Mouse (Mus musculus) CH12.LX (cell line): ENCODE measurements around the gene Notch3. TPM values are rescaled to one million over a fixed set of nuclear protein-coding genes. Genes with fewer than 3 reads are reported as not detected.

Source experiments
- DNase-seq: peaks from one replicate; pipeline ENCODE4 v3.0.0-alpha.2; 2013; ENCODE audit errors: extremely low read depth
- H3K27ac ChIP-seq: 2 replicates; pipeline ENCODE4 v1.5.1; 2012; ENCODE audit warnings: low read depth, mild to moderate bottlenecking, control low read depth, moderate library complexity; ENCODE audit not compliant: insufficient read depth
- H3K27me3 ChIP-seq: replicated peaks from 2 replicates; pipeline ENCODE3; 2012; ENCODE audit warnings: inconsistent platforms
- H3K36me3 ChIP-seq, 2 experiments: replicated peaks in 1 of 2; 2 replicates each; pipeline versions ENCODE3 to v1.6.1; 2012; ENCODE audit warnings: inconsistent platforms in 1 of 2, low read length in 1 of 2, mild to moderate bottlenecking in 1 of 2, mixed read lengths in 1 of 2, moderate library complexity in 1 of 2; ENCODE audit not compliant: control insufficient read depth in 1 of 2, insufficient read depth in 1 of 2
- H3K4me1 ChIP-seq, 2 experiments: 2 replicates each; pipeline ENCODE4 v1.6.1; 2012; ENCODE audit warnings: inconsistent platforms in 1 of 2, moderate library complexity in 1 of 2; ENCODE audit not compliant: insufficient read depth in 2 of 2, control insufficient read depth in 1 of 2
- H3K4me2 ChIP-seq: 2 replicates; pipeline ENCODE4 v1.6.1; 2012; ENCODE audit warnings: low read depth, mild to moderate bottlenecking, control low read depth; ENCODE audit not compliant: poor library complexity, insufficient read depth, severe bottlenecking
- H3K4me3 ChIP-seq, 3 experiments: fragments of 150-350 bp in 1 of 3; sonication (generic) in 1 of 3; replicated peaks in 1 of 3; 2 replicates each; pipeline versions ENCODE3 to v1.5.1; 2011 to 2012; ENCODE audit warnings: low read depth in 2 of 3, low read length in 2 of 3, mild to moderate bottlenecking in 2 of 3, moderate library complexity in 2 of 3, control low read depth in 1 of 3, improper control_type of control experiment in 1 of 3, inconsistent platforms in 1 of 3, mixed read lengths in 1 of 3; ENCODE audit not compliant: poor library complexity in 1 of 3
- H3K79me2 ChIP-seq: replicated peaks from 2 replicates; pipeline ENCODE4 v1.6.1; 2012; ENCODE audit warnings: mild to moderate bottlenecking, moderate library complexity; ENCODE audit not compliant: control insufficient read depth, poor library complexity, insufficient read depth, severe bottlenecking; ENCODE audit errors: extremely low read depth
- H3K9ac ChIP-seq: 2 replicates; pipeline ENCODE4 v1.6.1; 2012; ENCODE audit warnings: low read depth, mild to moderate bottlenecking, control low read depth, moderate library complexity; ENCODE audit not compliant: insufficient read depth
- H3K9me3 ChIP-seq: replicated peaks from 2 replicates; pipeline ENCODE3; 2012; ENCODE audit warnings: low read length, inconsistent platforms, mixed read lengths
- CHD2 ChIP-seq: IDR thresholded peaks from 2 replicates; pipeline ENCODE4 v1.6.1; 2011; ENCODE audit warnings: low read length, improper control_type of control experiment
- E2F4 ChIP-seq: IDR thresholded peaks from 2 replicates; pipeline ENCODE4 v1.6.1; 2011; ENCODE audit warnings: low read depth, low read length, improper control_type of control experiment; ENCODE audit not compliant: insufficient replicate concordance
- ETS1 ChIP-seq: conservative IDR thresholded peaks from 2 replicates; pipeline ENCODE4 v1.6.1; 2012; ENCODE audit warnings: low read depth, mild to moderate bottlenecking, inconsistent platforms, low read length, improper control_type of control experiment, moderate library complexity
- GABPA ChIP-seq: IDR thresholded peaks from 2 replicates; pipeline ENCODE4 v1.6.1; 2012; ENCODE audit warnings: low read depth, low read length, improper control_type of control experiment, inconsistent platforms; ENCODE audit not compliant: insufficient replicate concordance
- JUN ChIP-seq: IDR thresholded peaks from 2 replicates; pipeline ENCODE4 v1.6.1; 2011; ENCODE audit warnings: low read depth, mild to moderate bottlenecking, low read length, improper control_type of control experiment, moderate library complexity; ENCODE audit not compliant: insufficient read depth
- MYC ChIP-seq: IDR thresholded peaks from 2 replicates; pipeline ENCODE4 v1.6.1; 2011; ENCODE audit warnings: low read depth, mild to moderate bottlenecking, improper control_type of control experiment, low read length
- POLR2AphosphoS2 ChIP-seq: IDR thresholded peaks from 2 replicates; pipeline ENCODE4 v1.6.1; 2011; ENCODE audit warnings: low read depth, low read length, improper control_type of control experiment
- SIN3A ChIP-seq: IDR thresholded peaks from 2 replicates; pipeline ENCODE4 v1.6.1; 2012; ENCODE audit warnings: low read length, improper control_type of control experiment, inconsistent platforms
- TBP ChIP-seq: conservative IDR thresholded peaks from 2 replicates; pipeline ENCODE4 v1.6.1; 2011; ENCODE audit warnings: low read depth, low read length, improper control_type of control experiment
- USF2 ChIP-seq: conservative IDR thresholded peaks from 2 replicates; pipeline ENCODE4 v1.6.1; 2011; ENCODE audit warnings: low read depth, low read length, improper control_type of control experiment
- ZMIZ1 ChIP-seq: IDR thresholded peaks from 2 replicates; pipeline ENCODE4 v1.6.1; 2012; ENCODE audit warnings: low read depth, mild to moderate bottlenecking, inconsistent platforms, low read length, improper control_type of control experiment
- ZNF384 ChIP-seq: IDR thresholded peaks from 2 replicates; pipeline ENCODE4 v1.6.1; 2012; ENCODE audit warnings: low read depth, low read length, improper control_type of control experiment, inconsistent platforms
- dilution Hi-C: fragments of 300-500 bp; cut with MboI; formaldehyde crosslinking; loops from 2 replicates; pipeline ENCODE4 v1.14.3; 2020; ENCODE audit warnings: low sequenced_read_pairs; ENCODE audit not compliant: extremely low pct_unique_long_range_greater_than_20kb, extremely low pct_ligation_motif_present
- in situ Hi-C: fragments of 300-500 bp; cut with MboI; formaldehyde crosslinking; loops from 3 replicates; pipeline ENCODE4 v1.14.3; 2019; ENCODE audit warnings: low sequenced_read_pairs, low pct_ligation_motif_present, low pct_unique_long_range_greater_than_20kb, mixed read lengths
- polyA plus RNA-seq: library from polyadenylated mRNA; unstranded; fragments of >175 nt; gene quantifications from 2 replicates; pipeline ENCODE4 v1.2.1, GENCODE M21; 2012; ENCODE audit warnings: low read depth; ENCODE audit not compliant: insufficient read length
- total RNA-seq, 2 experiments: library from RNA; depleted of rRNA; stranded (reverse); fragments of 300-350 nt in 1 of 2; fragments of >200 nt in 1 of 2; gene quantifications; 2 replicates each; pipeline ENCODE4 v1.2.3; 2012 to 2014

Notch3 gene
- total and polyA plus RNA-seq, 3 experiments: 0.17 TPM; not detected in 2

- Histone ChIP-seq H3K9me3 (no peaks in the 10 kb centered on the region), H3K4me3 (no peak overlapping the region), H3K4me2 (no peak overlapping the region), H3K27me3 (peaks cover 19% of the 10 kb centered on the region), H3K79me2 (no peaks in the 10 kb centered on the region), H3K36me3 (no peaks in the 10 kb centered on the region), H3K27ac (no peak overlapping the region), H3K9ac (no peak overlapping the region), H3K4me1 (peaks cover 13 to 15% of the 10 kb centered on the region in 2 experiments)
- dilution Hi-C loops: no loop called here
- TF ChIP-seq CHD2 (no peak), USF2 (no peak), ETS1 (no peak)
- in situ Hi-C loops: no loop called here
- no peak for DNase-seq
Measured at GRCm38 (mm10) chr17:32113255-32113522, 53.5 kb downstream of the Notch3 start.

GRCm38 (mm10) chr17:32112434-32113254 lies 54.0 kb downstream of the Notch3 start:
- dilution Hi-C loops: no loop called here
- Histone ChIP-seq H3K9me3 (no peaks in the 10 kb centered on the region), H3K4me1 (peaks cover 14 to 17% of the 10 kb centered on the region in 2 experiments), H3K27ac (no peak overlapping the region), H3K27me3 (peaks cover 19% of the 10 kb centered on the region), H3K36me3 (no peaks in the 10 kb centered on the region), H3K9ac (no peak overlapping the region), H3K4me3 (no peak overlapping the region), H3K79me2 (no peaks in the 10 kb centered on the region), H3K4me2 (no peak overlapping the region)
- in situ Hi-C loops: no loop called here
- TF ChIP-seq JUN (no peak), GABPA (no peak), TBP (peak; percentile 68)
- DNase-seq: no peak

GRCm38 (mm10) chr17:32110980-32111780 lies 55.5 kb downstream of the Notch3 start:
- dilution Hi-C loops (no loop called here), in situ Hi-C loops (no loop called here)
- Histone ChIP-seq H3K9me3 (no peaks in the 10 kb centered on the region), H3K9ac (no peak overlapping the region), H3K27me3 (peaks cover 13% of the 10 kb centered on the region), H3K27ac (no peak overlapping the region), H3K4me1 (peaks cover 11 to 17% of the 10 kb centered on the region in 2 experiments; a peak in 3 of 4 replicates), H3K79me2 (no peaks in the 10 kb centered on the region), H3K36me3 (no peaks in the 10 kb centered on the region), H3K4me2 (no peak overlapping the region), H3K4me3 (no peak overlapping the region)
- no peak for TF ChIP-seq POLR2AphosphoS2
- no peak for TF ChIP-seq E2F4
- no peak for TF ChIP-seq SIN3A
- no peak for TF ChIP-seq JUN
- no peak for TF ChIP-seq ETS1
- TF ChIP-seq ZNF384: no peak
- TF ChIP-seq CHD2: no peak
- no peak for TF ChIP-seq MYC
- TF ChIP-seq ZMIZ1: no peak
- DNase-seq: no peak
